ENCODE assay signal across 8 mouse cellular contexts in genomic region chr7:140138021-140138310, GRCm38 (mm10). TPM values are rescaled to one million over a fixed set of nuclear protein-coding genes. Genes with fewer than 3 reads are reported as not detected.
A peak's percentile ranks its signal among the peaks of the same experiment; 100 is the strongest.
DNase-seq lines count a peak whose midpoint lies in the region; ATAC-seq and TF ChIP-seq lines count a peak whose summit lies in the region.

No protein-coding gene starts in this region.

- peak overlapping the region; percentile 88 for H3K27ac ChIP-seq in kidney, postnatal 0 days
- peak overlapping the region; percentile 93 for H3K27ac ChIP-seq in embryonic facial prominence, embryonic 10.5 days (replicated peaks)
- peak overlapping the region; percentile 87 for H3K27ac ChIP-seq in hindbrain, embryonic 16.5 days (ENCODE audit: low read depth, low read length)
- peak overlapping the region; percentile 89 for H3K27ac ChIP-seq in midbrain, embryonic 16.5 days (ENCODE audit: low read length)

- H3K9me3 ChIP-seq in kidney, postnatal 0 days (replicated peaks; ENCODE audit: low read length) = no peaks in the 10 kb centered on the region
- no peaks in the 10 kb centered on the region for H3K9me3 ChIP-seq in embryonic facial prominence, embryonic 10.5 days
- no peaks in the 10 kb centered on the region for H3K9me3 ChIP-seq in hindbrain, embryonic 16.5 days (ENCODE audit: control insufficient read depth, low read length)
- no peaks in the 10 kb centered on the region for H3K9me3 ChIP-seq in midbrain, embryonic 16.5 days (replicated peaks; ENCODE audit: control insufficient read depth, low read length, poor library complexity, severe bottlenecking)

- ATAC-seq in kidney, postnatal 0 days (replicated peaks; ENCODE audit: low FRiP score, low read depth) = no peak
- no peak for ATAC-seq in hindbrain, embryonic 16.5 days
- ATAC-seq in midbrain, embryonic 16.5 days = no peak
- no peak for ATAC-seq in activated CD4-positive, CD25-positive, alpha-beta regulatory T cell, adult 4 months

- peak overlapping the region; percentile 65 for H3K4me3 ChIP-seq in kidney, postnatal 0 days (replicated peaks; ENCODE audit: low read depth, low read length)
- peak overlapping the region; percentile 93 for H3K4me3 ChIP-seq in embryonic facial prominence, embryonic 10.5 days
- peak overlapping the region; percentile 91 for H3K4me3 ChIP-seq in hindbrain, embryonic 16.5 days (ENCODE audit: low read length)
- peak overlapping the region; percentile 88 for H3K4me3 ChIP-seq in midbrain, embryonic 16.5 days (ENCODE audit: low read depth, low read length)

- 0 out of 2 replicates have a peak, but pooled peaks cover 4% of the 10 kb centered on the region for H3K36me3 ChIP-seq in kidney, postnatal 0 days (ENCODE audit: insufficient read depth, low read length)
- H3K36me3 ChIP-seq in embryonic facial prominence, embryonic 10.5 days (replicated peaks) = peaks cover 10% of the 10 kb centered on the region; the same call in 1 of the 2 replicates
- H3K36me3 ChIP-seq in hindbrain, embryonic 16.5 days (ENCODE audit: control insufficient read depth, insufficient read depth, low read length) = no peaks in the 10 kb centered on the region
- H3K36me3 ChIP-seq in midbrain, embryonic 16.5 days (ENCODE audit: control insufficient read depth, insufficient read depth, low read length) = no peaks in the 10 kb centered on the region

- no peaks in the 10 kb centered on the region for H3K27me3 ChIP-seq in kidney, postnatal 0 days (ENCODE audit: insufficient read depth, low read length)
- H3K27me3 ChIP-seq in embryonic facial prominence, embryonic 10.5 days (replicated peaks; ENCODE audit: low read depth, poor library complexity, severe bottlenecking) = no peaks in the 10 kb centered on the region
- H3K27me3 ChIP-seq in hindbrain, embryonic 16.5 days (replicated peaks; ENCODE audit: control insufficient read depth, insufficient read depth, low read length) = no peaks in the 10 kb centered on the region
- no peaks in the 10 kb centered on the region for H3K27me3 ChIP-seq in midbrain, embryonic 16.5 days (ENCODE audit: control insufficient read depth, insufficient read depth, low read depth, low read length)

- peak overlapping the region; percentile 74 for H3K9ac ChIP-seq in kidney, postnatal 0 days (ENCODE audit: low read depth, low read length)
- H3K9ac ChIP-seq in hindbrain, embryonic 16.5 days (ENCODE audit: low read depth, low read length) = peak overlapping the region; percentile 93
- H3K9ac ChIP-seq in midbrain, embryonic 16.5 days (ENCODE audit: low read depth, low read length) = peak overlapping the region; percentile 91

- peak overlapping the region; percentile 77 for H3K4me2 ChIP-seq in kidney, postnatal 0 days (ENCODE audit: low read length)
- H3K4me2 ChIP-seq in hindbrain, embryonic 16.5 days (ENCODE audit: low read length) = peak overlapping the region; percentile 86
- peak overlapping the region; percentile 79 for H3K4me2 ChIP-seq in midbrain, embryonic 16.5 days (ENCODE audit: low read length)

- TF ChIP-seq CTCF in kidney, postnatal 0 days (IDR thresholded peaks at IDR 0.05; ENCODE audit: low read depth) = no peak

- 0% methylated on average over 8 of the region's 8 CpGs for WGBS in kidney, postnatal 0 days
- 2% methylated on average over 8 of the region's 8 CpGs for WGBS in embryonic facial prominence, embryonic 10.5 days
- 1% methylated on average over 8 of the region's 8 CpGs for WGBS in hindbrain, embryonic 16.5 days
- 1% methylated on average over 8 of the region's 8 CpGs for WGBS in midbrain, embryonic 16.5 days

- DNase-seq in kidney, postnatal 0 days (ENCODE audit: low spot score) = no peak
- no peak for DNase-seq in kidney, postnatal 10 days
- no peak for DNase-seq in embryonic facial prominence, embryonic 10.5 days (ENCODE audit: low spot score)
- no peak for DNase-seq in retina, postnatal 1 day
- no peak for DNase-seq in left cerebral cortex, adult 18-20 months (ENCODE audit: low spot score in 2 of 2)

- no peaks in the 10 kb centered on the region for H3K4me1 ChIP-seq in kidney, postnatal 0 days (replicated peaks; ENCODE audit: insufficient read depth, low read length)
- peaks cover 6% of the 10 kb centered on the region for H3K4me1 ChIP-seq in embryonic facial prominence, embryonic 10.5 days
- H3K4me1 ChIP-seq in hindbrain, embryonic 16.5 days (ENCODE audit: control insufficient read depth, insufficient read depth, low read depth, low read length) = peaks cover 4% of the 10 kb centered on the region
- H3K4me1 ChIP-seq in midbrain, embryonic 16.5 days (ENCODE audit: control insufficient read depth, insufficient read depth, low read length) = peaks cover 9% of the 10 kb centered on the region

RNA-seq across cellular contexts. Expression of gene Mtg1, which starts 0.6 kb away (rescaled TPM):
- polyA plus RNA-seq in kidney, postnatal 0 days (2015; fragmentation: Nextera tagmentation; extraction: Ambion mirVana) = 29.9 and 30.4 TPM in 2 replicates
- 25.3 and 31.3 TPM in 2 replicates for polyA plus RNA-seq in embryonic facial prominence, embryonic 10.5 days (2016; fragmentation: Nextera tagmentation; extraction: Ambion mirVana)
- polyA plus RNA-seq in hindbrain, embryonic 16.5 days (2015; fragmentation: Nextera tagmentation; extraction: Ambion mirVana) = 31.1 and 32.1 TPM in 2 replicates
- polyA plus RNA-seq in midbrain, embryonic 16.5 days (2015; fragmentation: Nextera tagmentation; extraction: Ambion mirVana) = 26.7 and 32.6 TPM in 2 replicates
- polyA plus RNA-seq in activated CD4-positive, CD25-positive, alpha-beta regulatory T cell, adult 4 months (2017; shearing (Covaris generic)) = 10 to 100 TPM; 27.7 to 34.1 TPM
- 10 to 100 TPM; 20.3 to 27.5 TPM for total RNA-seq in left cerebral cortex, adult 18-20 months (2021)

RNA-seq across cellular contexts. Expression of gene Sprn, which starts 16.7 kb away (rescaled TPM):
- 0.13 and 0.16 TPM in 2 replicates for polyA plus RNA-seq in kidney, postnatal 0 days (2015; fragmentation: Nextera tagmentation; extraction: Ambion mirVana)
- polyA plus RNA-seq in embryonic facial prominence, embryonic 10.5 days (2016; fragmentation: Nextera tagmentation; extraction: Ambion mirVana) = 0.15 and 0.67 TPM in 2 replicates
- 30.8 and 31.2 TPM in 2 replicates for polyA plus RNA-seq in hindbrain, embryonic 16.5 days (2015; fragmentation: Nextera tagmentation; extraction: Ambion mirVana)
- 26.7 and 29.2 TPM in 2 replicates for polyA plus RNA-seq in midbrain, embryonic 16.5 days (2015; fragmentation: Nextera tagmentation; extraction: Ambion mirVana)
- polyA plus RNA-seq in activated CD4-positive, CD25-positive, alpha-beta regulatory T cell, adult 4 months (2017; shearing (Covaris generic)) = not detected
- 100 to 1,000 TPM; 119 to 120 TPM for total RNA-seq in left cerebral cortex, adult 18-20 months (2021)

RNA-seq across cellular contexts. Expression of gene Echs1, which starts 21.7 kb away (rescaled TPM):
- 236 and 241 TPM in 2 replicates for polyA plus RNA-seq in kidney, postnatal 0 days (2015; fragmentation: Nextera tagmentation; extraction: Ambion mirVana)
- 174 and 178 TPM in 2 replicates for polyA plus RNA-seq in embryonic facial prominence, embryonic 10.5 days (2016; fragmentation: Nextera tagmentation; extraction: Ambion mirVana)
- polyA plus RNA-seq in hindbrain, embryonic 16.5 days (2015; fragmentation: Nextera tagmentation; extraction: Ambion mirVana) = 124 and 128 TPM in 2 replicates
- 111 TPM in 2 replicates for polyA plus RNA-seq in midbrain, embryonic 16.5 days (2015; fragmentation: Nextera tagmentation; extraction: Ambion mirVana)
- 10 to 100 TPM; 73.1 to 79.4 TPM for polyA plus RNA-seq in activated CD4-positive, CD25-positive, alpha-beta regulatory T cell, adult 4 months (2017; shearing (Covaris generic))
- total RNA-seq in left cerebral cortex, adult 18-20 months (2021) = 10 to 100 TPM; 54.7 to 55.9 TPM

RNA-seq across cellular contexts. Expression of gene Paox, which starts 22.4 kb away (rescaled TPM):
- polyA plus RNA-seq in kidney, postnatal 0 days (2015; fragmentation: Nextera tagmentation; extraction: Ambion mirVana) = 21.0 and 22.9 TPM in 2 replicates
- 18.6 and 21.3 TPM in 2 replicates for polyA plus RNA-seq in embryonic facial prominence, embryonic 10.5 days (2016; fragmentation: Nextera tagmentation; extraction: Ambion mirVana)
- polyA plus RNA-seq in hindbrain, embryonic 16.5 days (2015; fragmentation: Nextera tagmentation; extraction: Ambion mirVana) = 8.9 and 9.9 TPM in 2 replicates
- 6.7 and 8.3 TPM in 2 replicates for polyA plus RNA-seq in midbrain, embryonic 16.5 days (2015; fragmentation: Nextera tagmentation; extraction: Ambion mirVana)
- 1 to 10 TPM; 3.8 to 4.7 TPM for polyA plus RNA-seq in activated CD4-positive, CD25-positive, alpha-beta regulatory T cell, adult 4 months (2017; shearing (Covaris generic))
- 1 to 10 TPM; 4.7 to 5.0 TPM for total RNA-seq in left cerebral cortex, adult 18-20 months (2021)

RNA-seq across cellular contexts. Expression of gene Olfr522, which starts 26.6 kb away (rescaled TPM):
- polyA plus RNA-seq in kidney, postnatal 0 days (2015; fragmentation: Nextera tagmentation; extraction: Ambion mirVana) = not detected in 2 replicates
- polyA plus RNA-seq in embryonic facial prominence, embryonic 10.5 days (2016; fragmentation: Nextera tagmentation; extraction: Ambion mirVana) = not detected in 2 replicates
- not detected in 2 replicates for polyA plus RNA-seq in hindbrain, embryonic 16.5 days (2015; fragmentation: Nextera tagmentation; extraction: Ambion mirVana)
- not detected in 2 replicates for polyA plus RNA-seq in midbrain, embryonic 16.5 days (2015; fragmentation: Nextera tagmentation; extraction: Ambion mirVana)
- polyA plus RNA-seq in activated CD4-positive, CD25-positive, alpha-beta regulatory T cell, adult 4 months (2017; shearing (Covaris generic)) = not detected
- total RNA-seq in left cerebral cortex, adult 18-20 months (2021) = not detected

Comparison
In these comparisons a context has a peak if more than half of its experiments do, and no peak if none do; other contexts are left out.
1. RNA of gene Sprn, which starts 16.7 kb away (polyA plus RNA-seq): 30.8 to 31.2 TPM in hindbrain, embryonic 16.5 days and 26.7 to 29.2 TPM in midbrain, embryonic 16.5 days; 0.15 to 0.67 TPM in embryonic facial prominence, embryonic 10.5 days, 0.13 to 0.16 TPM in kidney, postnatal 0 days and not detected in activated CD4-positive, CD25-positive, alpha-beta regulatory T cell, adult 4 months; every median in the first group is over 10 times any median in the second.
2. Peak in every context shown above with its lines, with median percentiles within 50 percentile points of each other: H3K27ac ChIP-seq, H3K4me2 ChIP-seq, H3K4me3 ChIP-seq and H3K9ac ChIP-seq.